Mouse (Mus musculus): ENCODE data around the gene Apc2.

DNA sequence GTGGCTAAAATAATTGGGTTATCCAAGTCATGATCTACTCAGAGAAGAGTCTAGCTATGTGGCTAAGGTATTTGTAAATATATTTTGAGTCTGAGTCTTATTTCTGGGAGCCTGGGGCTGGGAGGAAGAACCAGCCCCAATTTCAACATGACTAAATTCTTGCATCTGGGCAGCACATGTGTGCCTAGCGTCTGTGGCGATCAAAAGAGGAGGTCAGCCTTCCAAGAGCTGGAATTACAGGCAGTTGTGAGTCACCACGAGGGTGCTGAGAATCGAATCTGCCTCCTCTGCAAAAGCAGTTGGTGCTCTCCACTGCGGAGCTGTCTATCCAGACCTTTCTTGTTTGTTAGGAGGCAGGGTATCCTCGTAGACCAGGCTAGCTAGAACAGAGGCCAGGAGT, 70.0 kb downstream of the Apc2 start:
- TF ChIP-seq GATA1 (IDR thresholded peaks at IDR 0.05; ENCODE audit: low read length): no peak
- TF ChIP-seq TAL1 (IDR thresholded peaks at IDR 0.05; ENCODE audit: low read length): no peak

Measured in erythroblast, embryonic 14.5 days (primary cell).